Mouse (Mus musculus) left cerebral cortex, postnatal 14 days (tissue): ENCODE measurements around the gene Fyb. TPM values are rescaled to one million over a fixed set of nuclear protein-coding genes. Genes with fewer than 3 reads are reported as not detected.

Experiments
- DNase-seq, 2 experiments: peaks; one replicate each; pipeline ENCODE4 v3.0.0; 2021 to 2022; ENCODE audit warnings: low spot score in 2 of 2, mixed read lengths in 1 of 2
- intact Hi-C: fragments of 180-260 bp; cut with DNase I; formaldehyde crosslinking; loops from one replicate; pipeline ENCODE4 v1.15.1; 2025
- total RNA-seq, 2 experiments: library from RNA; stranded (reverse); gene quantifications; 2 replicates each; pipeline ENCODE4 v1.2.3; 2021

The Fyb gene
- total RNA-seq, 2 experiments from 2014 or later = 11.5 to 13.1 TPM

DNA sequence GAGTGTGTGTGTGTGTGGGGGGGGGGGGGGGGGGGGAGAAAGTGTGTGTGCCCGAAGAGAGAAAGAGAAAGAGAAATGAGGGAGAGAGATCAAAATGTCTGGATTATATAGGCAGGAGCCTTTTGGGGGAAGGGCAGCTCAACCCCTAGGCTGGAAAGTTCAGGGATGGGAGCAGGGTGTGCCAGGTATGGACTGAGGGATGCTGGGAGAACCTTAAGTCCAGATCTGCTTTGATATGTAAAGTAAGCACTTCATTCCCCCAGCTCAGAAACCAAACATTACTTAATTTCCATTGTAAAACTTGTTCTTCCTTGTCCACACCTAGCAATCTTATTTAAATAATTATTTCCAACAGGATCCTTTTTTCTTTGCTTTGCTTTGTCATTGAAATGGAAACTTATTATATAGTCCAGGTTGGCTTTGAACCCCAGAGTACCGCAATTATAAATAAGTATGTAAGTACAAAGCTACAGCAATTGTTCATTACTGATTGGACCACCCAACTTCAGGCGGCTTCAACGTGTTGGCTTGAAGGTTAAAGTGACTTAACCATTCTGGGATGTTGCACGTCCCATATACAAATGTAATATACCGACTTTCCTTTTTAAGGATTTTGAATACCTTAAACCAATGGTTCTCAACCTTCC, 105.9 kb downstream of the Fyb start:
- DNase-seq = no peak
- intact Hi-C loops = no loop called here

DNA sequence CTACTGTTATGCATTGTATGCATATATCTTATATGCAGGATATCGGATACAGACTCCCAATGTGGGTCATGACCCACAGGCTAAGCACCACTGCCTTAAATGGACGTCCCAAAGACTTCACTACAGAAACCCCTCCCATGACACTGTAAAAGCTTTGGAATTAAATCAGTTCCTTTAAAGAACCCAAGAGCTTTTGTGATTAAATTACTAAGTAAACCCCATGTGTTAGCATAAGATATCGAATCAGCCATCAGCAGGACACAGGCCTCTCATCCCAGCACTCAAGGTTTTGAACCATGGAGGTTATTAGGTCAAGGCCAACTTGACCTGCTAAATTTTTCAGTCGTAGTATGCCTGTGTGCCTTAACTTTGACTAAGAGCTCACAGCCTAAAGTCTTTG, 106.5 kb downstream of the Fyb start:
- intact Hi-C loops = no loop called here
- no peak for DNase-seq

DNA sequence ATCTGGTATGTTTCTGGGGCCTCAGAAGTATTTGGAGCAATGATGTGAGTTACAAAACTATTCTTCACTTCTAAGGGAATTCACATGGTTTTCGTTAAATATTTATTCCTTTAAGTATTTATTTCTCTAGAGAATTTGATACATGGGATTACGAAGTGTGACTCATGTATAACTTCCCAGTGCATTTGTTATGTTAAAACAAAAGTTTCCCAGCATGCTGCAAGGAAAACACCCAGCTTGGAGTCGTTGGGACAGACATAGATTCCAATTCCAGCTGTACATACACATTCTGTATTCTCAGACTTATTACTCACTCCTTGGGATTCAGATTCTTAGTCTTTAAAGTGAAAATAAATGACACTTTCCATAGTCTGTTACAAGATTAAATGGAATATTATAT, 112.8 kb downstream of the Fyb start:
- intact Hi-C loops = no loop called here
- DNase-seq = no peak

DNA sequence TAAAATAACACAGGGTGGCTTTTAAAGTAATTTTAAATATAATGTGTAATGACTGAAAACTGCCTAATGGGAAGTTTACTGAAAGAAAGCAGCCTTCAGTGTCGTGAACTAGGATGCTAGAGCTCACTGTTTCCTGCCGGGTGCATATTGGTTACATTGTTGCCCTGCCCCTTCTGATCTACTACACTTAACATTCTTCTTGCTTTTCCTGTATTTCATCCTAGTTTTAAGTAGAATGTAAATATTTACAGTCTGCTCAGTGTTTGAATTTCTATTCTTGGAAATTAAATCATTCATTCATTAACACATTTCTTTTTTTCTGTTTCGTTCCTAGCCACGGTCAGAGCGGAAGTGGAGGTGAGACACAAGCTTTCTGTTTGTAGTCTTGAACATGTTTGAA, 119.6 kb downstream of the Fyb start:
- intact Hi-C loops = no loop called here
- DNase-seq = no peak

DNA sequence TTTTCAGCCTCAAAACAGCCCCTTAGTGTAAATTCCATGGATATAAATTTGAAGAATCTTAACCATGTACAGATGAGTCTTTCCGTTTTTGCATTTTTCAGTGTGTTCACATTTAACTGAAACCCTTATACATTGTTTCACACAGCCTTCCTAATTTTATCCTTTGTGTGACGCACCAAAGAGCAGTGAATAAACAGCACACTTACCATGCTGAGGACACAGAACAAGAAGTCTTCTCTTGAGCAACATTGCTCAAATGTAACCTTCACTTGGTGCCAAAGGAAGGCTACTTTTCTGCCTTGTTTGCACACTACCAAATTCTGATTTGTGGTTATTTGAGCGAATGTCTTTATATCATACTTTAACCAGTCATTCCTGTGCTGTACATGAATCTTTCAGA, 122.8 kb downstream of the Fyb start:
- no peak for DNase-seq
- intact Hi-C loops = no loop called here

DNA sequence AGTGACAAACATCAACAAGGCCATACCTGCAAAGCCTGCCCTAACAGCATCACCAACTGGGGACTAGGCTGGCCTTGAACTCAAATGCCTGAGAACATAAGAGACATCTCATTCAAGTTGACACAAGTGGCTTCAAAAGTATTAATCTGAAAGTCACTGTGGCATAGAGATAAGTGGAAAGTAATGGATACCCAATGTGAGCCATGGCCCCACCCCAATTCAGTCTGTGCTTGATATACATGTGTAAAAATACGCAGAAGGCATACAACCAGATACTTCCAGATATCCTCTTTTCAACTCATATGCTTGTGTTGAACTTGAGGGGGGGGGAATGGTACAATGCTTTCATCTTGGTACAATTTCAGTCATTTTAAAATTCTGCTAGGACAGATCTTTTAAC, 124.4 kb downstream of the Fyb start:
- intact Hi-C loops = no loop called here
- no peak for DNase-seq

DNA sequence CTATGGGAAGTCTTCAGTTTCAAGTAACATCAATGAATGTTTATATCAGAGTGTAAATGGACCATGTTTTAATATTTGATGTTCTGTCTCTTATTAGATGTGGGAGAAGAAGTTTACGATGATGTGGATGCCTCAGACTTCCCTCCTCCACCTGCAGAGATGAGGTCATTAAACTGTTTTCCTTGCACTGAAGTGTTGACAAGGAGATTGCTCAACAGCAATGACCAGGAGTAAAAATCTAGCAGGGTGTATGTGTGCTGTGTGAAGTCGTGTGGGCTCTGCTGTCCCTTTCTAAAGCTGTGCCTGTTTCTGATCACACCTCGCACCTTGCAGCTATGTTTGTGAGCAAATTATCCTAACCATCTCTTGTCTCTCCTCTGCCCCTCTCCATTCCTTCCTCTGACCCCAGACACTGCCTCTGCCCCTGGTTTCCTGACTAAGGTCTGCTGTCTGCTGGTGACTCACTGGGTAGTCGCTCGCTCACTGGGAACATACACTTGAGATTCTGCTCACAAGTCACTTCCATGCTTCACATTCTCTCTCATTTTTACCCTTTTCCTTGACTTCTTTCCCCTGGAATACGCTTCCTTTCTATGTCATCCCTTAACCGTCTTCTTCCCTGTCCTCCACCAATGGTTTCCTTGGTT, 126.2 kb downstream of the Fyb start:
- intact Hi-C loops = no loop called here
- DNase-seq = no peak

DNA sequence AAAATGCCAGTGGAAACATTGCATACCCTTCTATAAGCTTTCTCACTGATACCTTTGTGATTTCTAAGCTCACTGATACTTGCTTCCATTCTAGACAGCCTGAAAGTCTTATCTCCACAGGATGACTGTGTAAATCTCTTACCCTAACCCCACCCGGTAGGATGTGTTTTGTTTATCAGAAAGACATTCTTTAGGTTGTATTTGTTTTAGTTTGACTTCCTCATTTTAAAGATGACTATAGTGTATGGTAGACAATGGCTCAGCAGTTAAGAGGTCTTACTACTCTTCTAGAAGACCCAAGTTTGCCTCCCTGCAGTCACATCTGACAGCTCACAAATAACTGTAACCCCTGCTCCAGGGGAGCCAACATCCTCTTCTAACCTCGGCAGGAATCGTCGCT, 130.4 kb downstream of the Fyb start:
- intact Hi-C loops = no loop called here
- DNase-seq = no peak

DNA sequence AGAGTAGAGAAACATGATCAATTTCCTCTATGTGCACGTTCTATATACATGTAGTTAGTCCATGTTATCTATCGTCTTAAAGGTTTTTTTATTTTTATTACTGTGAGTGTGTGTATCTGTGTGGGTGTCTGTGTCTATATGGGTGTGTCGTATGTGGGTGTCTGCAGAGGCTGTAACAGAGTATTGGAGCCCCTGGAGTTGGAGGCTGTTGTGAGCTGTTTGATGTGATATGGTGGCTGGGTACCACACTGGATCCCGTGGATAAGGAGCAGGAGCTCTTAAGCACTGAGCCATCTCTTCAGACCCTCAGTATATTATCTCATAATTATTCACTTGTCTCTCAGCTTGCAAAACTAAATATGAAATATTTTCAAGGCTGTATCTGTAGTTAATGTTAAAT, 135.4 kb downstream of the Fyb start:
- intact Hi-C loops = no loop called here
- DNase-seq = no peak

DNA sequence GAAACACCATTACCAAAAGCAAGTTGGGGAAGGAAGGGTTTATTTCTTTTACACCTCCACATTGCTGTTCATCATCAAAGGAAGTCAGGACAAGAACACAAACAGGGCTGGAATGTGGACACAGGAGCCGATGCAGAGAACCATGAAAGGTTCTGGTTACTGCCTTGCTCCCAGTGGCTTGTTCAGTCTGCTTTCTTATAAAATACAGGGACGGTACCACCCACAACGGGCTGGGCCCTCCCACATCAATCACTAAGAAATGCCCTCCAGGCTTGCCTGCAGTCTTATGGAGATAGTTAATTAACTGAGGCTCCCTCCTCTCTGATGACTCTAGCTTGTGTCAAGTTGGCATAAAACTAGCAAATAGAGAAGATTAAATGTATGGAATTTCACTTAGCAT, 139.3 kb downstream of the Fyb start:
- intact Hi-C loops = no loop called here
- DNase-seq = no peak

DNA sequence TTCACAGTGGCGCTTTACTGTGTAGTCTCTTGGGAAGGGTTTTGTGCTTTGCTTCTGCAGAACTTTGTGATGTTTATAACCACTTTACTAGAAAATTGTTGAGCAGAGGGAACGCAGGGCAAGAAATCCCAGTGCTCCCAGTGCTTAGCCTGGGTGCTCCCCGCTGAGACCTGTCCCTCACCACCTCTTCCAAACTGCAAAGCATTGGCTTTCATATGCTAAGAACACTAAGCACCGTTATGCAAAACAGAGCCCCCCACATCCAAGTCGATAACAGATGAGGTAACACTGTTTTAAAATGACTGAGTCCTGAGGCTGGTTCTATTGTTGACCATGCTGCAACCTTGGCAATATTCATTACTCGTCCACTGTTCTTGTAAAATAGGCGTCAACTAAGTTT, 141.3 kb downstream of the Fyb start:
- intact Hi-C loops = no loop called here
- no peak for DNase-seq

DNA sequence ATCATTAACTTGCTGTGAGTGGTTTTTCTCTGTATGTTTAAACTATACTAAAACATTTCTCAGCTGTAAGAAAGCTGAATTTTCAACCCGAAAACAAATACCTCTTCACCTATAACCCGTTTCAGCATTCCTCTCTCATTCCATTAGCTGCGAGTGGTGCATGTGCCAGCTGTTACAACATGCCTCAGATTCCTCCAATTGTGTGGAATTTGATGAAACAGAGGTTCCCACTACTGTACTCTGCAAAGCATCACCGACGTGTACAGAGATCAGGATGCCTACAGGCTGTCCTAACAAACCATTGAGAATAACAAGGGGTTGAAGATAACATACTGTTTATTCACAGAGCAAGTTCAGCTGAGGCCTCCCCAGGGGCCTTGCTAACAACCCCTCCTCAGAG, 143.4 kb downstream of the Fyb start:
- no peak for DNase-seq
- intact Hi-C loops = no loop called here

DNA sequence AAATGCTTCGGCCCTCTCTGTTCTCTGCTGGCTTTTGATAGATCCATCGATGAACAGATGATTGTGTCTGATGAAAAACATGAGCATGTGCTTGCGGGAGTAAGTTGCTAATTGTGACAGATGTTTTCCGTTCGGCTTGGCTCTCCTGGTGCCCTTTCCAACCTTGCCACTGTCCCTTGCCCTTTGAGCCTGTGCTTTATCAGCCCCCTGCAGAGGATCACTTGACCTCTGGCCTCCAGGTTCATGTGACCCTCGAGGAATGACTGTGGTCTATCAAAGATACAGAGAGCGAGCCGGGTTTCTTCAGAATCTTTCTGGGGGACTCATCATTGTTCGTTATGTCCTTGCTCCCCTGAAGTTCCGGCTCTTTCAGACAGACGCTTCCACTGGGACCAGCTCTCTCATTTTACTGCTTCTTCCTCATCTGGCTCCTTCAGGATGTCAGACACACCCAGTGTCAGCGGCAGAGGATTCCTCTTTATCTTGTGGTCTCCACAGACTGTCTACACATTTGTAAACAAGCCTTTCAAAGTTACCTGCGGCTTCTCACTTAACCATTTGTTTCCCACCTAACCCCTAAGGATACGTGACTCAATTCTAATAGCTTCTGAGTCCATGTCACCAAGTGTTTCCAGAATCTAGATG, 146.3 kb downstream of the Fyb start:
- DNase-seq = no peak
- intact Hi-C loops = no loop called here

DNA sequence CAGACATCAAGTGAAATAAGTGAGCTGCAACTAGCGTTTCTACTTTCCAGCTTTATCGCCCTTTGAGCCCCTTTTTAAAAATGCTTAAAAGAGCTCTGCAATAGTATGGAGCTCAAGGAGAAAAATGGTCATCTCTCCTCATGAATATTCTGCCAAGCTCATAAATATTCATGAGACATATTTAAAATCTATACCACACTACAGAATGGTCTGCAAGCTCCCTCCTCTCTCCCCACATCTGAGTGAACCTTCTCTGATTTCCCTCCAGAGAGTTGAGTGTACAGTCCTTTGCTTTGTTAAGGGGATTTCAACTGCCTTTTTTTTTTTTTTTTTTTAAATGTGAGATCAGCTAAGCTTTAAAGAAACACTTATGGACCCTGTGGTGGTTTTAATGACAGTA, 155.8 kb downstream of the Fyb start:
- no peak for DNase-seq
- intact Hi-C loops = no loop called here

DNA sequence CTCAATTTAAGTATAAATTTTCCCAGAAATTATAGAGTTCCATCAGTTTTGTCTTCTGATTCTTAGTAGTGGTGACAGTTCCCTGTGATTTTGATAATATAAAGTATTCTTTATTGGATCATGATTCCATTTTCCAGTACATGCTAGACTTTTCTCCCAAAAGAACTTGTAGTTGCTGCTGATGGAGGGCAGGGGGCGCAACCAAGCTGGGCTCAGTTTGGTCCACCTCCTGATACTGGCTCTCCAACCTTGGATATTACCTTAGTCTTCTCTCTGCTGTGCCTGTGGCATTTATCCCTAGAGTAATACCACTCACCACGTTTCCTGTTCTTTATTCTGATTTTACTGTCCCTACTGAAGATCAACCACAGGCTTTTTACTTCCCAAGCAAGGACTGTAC, 179.5 kb downstream of the Fyb start:
- no peak for DNase-seq
- intact Hi-C loops = no loop called here

DNA sequence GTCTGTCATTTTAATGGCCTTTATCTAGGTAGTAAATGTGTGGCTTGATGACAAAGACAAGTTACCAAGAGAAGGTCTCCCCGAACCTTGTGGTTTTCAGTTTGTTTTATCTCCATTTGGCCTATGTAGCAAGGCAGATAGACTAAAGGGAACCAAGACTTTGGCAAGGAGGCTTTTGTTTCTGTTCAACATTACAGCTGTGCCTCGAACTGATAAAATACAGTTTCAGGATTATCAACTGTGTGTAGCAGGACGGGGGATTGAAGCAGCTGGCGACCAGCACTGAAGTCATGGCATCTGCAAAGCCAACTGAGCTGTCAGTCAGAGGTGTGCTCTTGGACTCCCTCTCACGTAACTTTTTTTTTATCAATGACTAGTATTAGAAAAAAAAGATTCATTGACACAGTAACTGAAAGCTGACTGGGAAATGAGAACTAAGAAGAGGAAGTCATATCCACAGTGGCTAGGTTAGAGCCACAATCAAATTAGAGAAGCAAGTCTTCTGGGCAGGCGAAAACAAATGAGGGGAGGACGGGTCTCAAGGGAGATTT, 182.8 kb downstream of the Fyb start:
- DNase-seq = no peak
- intact Hi-C loops = no loop called here

DNA sequence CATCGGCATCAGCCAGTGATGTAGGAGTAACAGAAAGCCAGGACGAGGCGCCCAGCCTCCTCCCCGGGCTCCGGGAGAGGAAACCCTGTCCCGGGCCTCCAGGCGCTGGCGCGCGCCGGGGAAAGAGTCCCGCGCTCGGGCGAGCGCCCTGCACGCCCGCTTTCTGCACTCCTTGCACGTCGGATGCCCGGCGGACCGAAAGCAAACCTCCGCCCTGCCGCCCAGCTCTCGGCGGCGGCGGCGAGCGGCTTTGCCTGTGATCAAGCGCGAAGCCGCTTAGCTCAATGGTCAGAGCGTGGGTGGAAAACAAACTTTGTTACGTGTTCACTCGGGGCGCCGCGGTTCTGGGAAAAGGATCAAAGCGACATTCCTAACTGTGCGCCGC, 184.9 kb downstream of the Fyb start:
- intact Hi-C loops = no loop called here

DNA sequence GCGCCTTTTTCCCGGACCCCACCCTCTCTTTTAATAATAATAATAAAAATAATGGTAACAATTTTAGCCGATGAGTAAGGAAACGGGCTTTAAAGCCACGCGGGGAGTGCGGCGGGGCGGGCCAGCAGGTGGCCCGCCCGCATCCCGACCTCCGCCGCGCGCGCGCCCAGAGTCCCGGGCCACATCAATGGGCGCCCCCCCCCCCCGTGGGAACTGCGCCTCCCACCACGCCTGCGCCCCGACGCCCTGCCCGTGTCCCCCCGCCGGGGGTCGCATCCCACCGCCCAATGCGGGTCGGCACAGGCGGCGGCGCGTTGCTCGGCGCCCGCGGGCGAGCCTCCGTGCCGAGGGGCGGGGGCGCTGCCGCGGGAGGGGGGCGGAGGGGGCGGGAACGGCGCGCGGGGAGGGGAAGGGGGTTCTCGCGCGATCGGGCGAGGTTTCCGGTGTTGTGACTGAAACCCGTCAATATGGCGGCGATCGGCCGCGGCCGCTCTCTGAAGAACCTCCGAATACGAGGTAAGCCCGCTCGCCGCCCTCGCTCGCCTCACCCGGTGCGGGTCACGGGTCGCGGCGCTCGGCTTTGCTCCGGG, 185.4 kb downstream of the Fyb start, which contains the start of gene Rictor:
Gene Rictor (plus strand): TSS at position 444 of the 590 bp plus-strand sequence.
- peak; percentile 62 to 80 for DNase-seq
- intact Hi-C loops = no loop called here

More for the DNA sequence above, 184.9 kb downstream of the Fyb start:
- peak; percentile 40 to 55 for DNase-seq

DNA sequence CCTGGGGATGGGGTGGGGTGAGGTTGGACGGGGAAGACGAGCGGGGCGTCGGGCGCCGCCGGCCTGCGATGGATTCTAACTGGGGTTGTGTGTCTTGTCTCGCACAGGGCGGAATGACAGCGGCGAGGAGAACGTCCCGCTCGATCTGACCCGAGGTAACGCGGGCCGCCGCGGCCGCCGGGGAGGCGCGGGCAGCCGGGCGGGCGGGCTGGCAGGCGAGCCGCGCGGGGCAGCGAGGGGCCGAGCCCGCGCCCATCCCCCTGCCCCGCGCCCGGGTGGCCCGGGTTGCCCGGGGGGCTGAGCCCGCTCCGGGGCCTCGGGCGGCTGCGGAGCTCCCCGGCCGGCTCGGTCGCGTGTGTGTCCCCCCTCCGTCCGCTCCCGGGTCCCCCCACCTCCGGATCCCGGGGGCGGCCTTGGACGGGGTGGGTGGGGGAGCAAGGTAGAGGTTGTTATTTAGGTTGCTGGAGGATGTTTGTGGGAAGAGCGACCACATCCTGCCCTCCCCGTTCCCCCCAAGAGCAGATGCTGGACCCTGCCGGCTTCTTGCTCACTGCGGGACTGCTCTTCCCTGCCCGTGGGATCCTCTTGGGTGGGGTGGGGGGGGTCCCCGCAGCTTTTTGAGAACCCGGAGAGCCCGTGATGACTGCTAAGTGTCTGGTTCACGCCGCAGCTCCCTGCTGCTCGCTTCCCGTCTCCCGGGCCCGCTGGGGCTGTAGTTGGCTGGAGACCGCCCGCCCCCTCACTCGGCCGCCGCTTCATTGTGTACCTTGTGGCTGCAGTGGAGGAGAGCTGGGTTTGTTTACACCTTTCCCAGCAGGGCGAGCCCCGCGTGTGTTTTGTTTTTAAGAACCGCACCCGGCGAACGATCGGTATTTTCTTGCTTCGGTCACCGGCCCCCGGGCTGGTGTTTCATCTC, 186.1 kb downstream of the Fyb start:
- intact Hi-C loops = no loop called here
- peak in 1 of 2 experiments; percentile 43 for DNase-seq
